Mouse (Mus musculus): ENCODE data around the gene Emilin2.

- TF ChIP-seq EP300 (optimal IDR thresholded peaks at IDR 0.05) (no peak), CTCF (IDR thresholded peaks at IDR 0.05; ENCODE audit: low read depth) (no peak)
These were observed 10.4 kb downstream of the Emilin2 start for GRCm38 (mm10) chr17:71301413-71301812.
